Mouse (Mus musculus) right cerebral cortex, postnatal 36 days (tissue): Measurements from ENCODE around the gene Gm4181.
A peak's percentile ranks its signal among the peaks of the same experiment; 100 is the strongest.
"Not testable (repeated sequence)": the region's sequence is repeated elsewhere in the genome, so short reads cannot be mapped to it uniquely, and the experiment has no call there.

ENCODE experiments used
- DNase-seq, 2 experiments: peaks; one replicate each; pipeline ENCODE4 v3.0.0; 2022; ENCODE audit warnings: low spot score in 2 of 2, mixed read lengths in 1 of 2

Gene Gm4181

DNA sequence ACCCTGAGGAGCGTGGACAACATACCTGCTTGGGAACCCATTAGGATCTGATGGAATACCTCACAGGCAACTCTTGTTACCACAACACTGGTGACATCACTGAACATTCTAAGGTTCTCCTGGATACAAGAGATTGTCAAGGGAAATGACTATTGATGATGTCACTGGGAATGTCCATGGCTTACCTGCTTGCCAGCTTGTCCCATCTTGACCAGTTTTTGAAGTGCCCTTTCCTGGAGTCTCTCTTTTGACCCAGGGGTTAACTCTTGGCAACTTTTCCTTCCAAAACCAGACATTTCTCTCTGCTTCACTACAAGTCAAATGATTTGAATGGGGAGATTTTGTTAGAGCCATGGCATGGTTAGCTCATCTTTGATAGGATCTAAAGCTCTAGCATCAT is at the start of gene Gm4181:
Gene Gm4181, minus strand, starts transcription at position 101 of the 400 bp plus-strand sequence.
- not testable (repeated sequence) for DNase-seq

DNA sequence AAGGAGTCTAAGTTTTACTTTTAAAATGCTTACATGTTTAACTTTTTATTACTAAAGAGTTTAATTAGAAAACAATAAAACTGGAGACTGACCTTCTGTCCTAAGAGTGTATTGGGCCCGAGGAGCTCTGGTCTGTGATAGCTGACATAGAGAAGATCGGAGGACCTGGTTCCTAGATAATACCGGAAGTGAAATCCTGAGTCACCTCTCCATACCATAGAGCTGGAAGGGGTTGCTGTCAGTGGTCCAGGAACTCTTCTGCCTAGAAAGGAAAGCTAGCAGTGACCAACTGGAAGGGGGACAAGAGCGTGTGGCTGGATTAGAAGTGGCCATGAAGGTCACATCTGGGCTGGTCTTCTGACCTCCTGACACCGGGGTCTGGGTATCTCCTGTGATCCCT is 41.8 kb upstream of the Gm4181 start:
- DNase-seq: no peak

DNA sequence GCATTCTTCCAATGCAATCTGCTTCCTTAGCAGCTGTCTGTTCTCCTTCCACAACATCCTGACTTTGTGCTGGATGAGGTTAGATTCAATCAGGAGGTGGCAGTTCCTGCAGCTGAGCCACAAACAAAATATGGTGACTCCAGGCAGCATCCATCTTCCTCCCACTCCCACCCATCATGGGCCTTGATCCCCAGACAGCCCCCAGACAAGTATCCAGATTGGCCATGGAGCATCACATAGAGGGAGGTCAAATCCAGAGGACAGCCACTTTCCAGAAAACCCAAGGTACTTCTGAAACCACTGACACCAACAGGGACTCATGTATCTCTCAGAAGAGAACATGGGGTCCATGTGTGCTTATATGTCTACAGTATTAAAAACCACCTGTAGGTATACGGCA is 3.0 kb downstream of the Gm4181 start:
- peak; percentile 1 to 9 for DNase-seq

DNA sequence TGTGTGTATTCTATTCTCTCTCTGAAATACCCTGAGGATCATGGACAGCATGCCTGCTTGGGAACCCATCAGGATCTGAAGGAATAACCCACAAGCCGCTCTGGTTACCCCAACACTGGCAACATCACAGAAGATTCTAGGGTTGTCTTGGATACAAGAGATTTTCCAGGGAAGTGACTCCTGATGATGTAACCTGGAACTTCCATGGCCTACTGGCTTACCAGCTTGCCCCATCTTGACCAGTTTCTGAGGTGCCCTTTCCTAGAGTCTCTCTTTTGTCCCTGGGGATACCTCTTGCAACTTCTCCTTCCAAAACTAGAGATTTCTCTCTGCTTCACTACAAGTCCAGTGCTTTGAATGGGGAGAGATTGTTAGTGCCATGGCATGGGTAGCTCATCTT is 24.3 kb downstream of the Gm4181 start, which contains the start of gene Gm17078:
Gene Gm17078, minus strand, starts transcription at position 101 of the 400 bp plus-strand sequence.
- no peak for DNase-seq

DNA sequence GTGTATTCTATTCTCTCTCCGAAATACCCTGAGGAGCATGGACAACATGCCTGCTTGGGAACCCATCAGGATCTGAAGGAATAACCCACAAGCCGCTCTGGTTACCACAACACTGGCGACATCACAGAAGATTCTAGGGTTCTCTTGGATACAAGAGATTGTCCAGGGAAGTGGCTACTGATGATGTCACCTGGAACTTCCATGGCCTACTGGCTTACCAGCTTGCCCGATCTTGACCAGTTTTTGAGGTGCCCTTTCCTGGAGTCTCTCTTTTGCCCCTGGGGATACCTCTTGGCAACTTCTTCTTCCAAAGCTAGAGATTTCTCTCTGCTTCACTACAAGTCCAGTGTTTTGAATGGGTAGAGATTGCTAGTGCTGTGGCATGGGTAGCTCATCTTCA is 43.4 kb downstream of the Gm4181 start, which contains the start of gene Gm17174:
Gene Gm17174, minus strand, starts transcription at position 101 of the 400 bp plus-strand sequence.
- DNase-seq: not testable (repeated sequence)
